Mouse (Mus musculus): ENCODE measurements at regions not wholly inside any gene's neighbourhood (a gene's known extent, or its start where the extent isn't known, plus 50 kb on each side); places are given as distances from the start of the nearest gene placed in this dataset.

DNA sequence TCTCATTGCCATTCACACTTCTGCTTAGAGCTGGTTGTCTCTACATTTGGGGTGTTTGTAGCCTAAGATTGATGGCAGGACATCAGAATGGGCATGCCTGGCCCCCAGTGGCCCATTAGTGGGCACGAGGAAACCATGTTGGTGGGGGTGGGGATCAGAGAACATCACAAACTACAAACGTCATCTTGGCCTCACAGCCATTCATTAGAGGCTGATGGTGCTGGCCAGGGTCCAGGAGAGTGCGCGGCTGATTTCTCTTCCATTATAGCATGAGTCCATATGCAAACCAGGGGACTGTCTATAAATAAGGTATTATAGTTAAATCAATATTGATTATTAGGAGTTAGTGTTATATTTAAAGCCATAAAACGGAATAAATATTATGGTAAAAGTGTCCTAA is 67.9 kb downstream of the 3100002H09Rik start:
- H3K36me3 ChIP-seq (ENCODE audit: insufficient read depth, low read length): no peaks in the 10 kb centered on the region

DNA sequence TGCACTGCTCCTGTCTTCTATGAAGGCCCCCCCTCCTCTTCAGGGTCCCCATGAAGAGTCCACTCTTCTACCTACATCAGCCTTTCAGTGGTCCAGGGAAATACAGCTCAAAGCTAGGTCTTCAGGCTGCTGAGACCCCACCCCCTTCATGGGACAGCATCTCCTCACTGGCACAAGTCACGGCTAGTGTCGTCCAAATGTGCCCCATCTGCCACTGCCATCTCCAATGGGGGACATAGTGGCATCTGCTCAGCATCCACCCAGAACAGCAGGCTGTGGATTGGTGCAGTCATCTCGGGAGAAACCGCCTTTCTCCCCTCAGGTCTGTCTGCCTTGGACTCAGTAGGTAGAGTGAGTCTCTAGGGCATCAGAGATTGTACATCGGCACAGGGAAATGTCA is 72.1 kb downstream of the 3100002H09Rik start:
- no peak for ATAC-seq
- Histone ChIP-seq H3K36me3 (ENCODE audit: insufficient read depth, low read length) (no peaks in the 10 kb centered on the region), H3K27ac (ENCODE audit: low read length) (no peak overlapping the region), H3K4me2 (replicated peaks; ENCODE audit: low read depth, low read length) (no peak overlapping the region), H3K4me3 (ENCODE audit: low read depth, low read length) (no peak overlapping the region), H3K9ac (replicated peaks; ENCODE audit: low read depth) (no peak overlapping the region), H3K9me3 (ENCODE audit: low read length) (no peaks in the 10 kb centered on the region), H3K4me1 (ENCODE audit: insufficient read depth, low read depth, low read length) (no peaks in the 10 kb centered on the region), H3K27me3 (replicated peaks; ENCODE audit: insufficient read depth, low read length) (no peaks in the 10 kb centered on the region)
- DNase-seq (ENCODE audit: low spot score): no peak
- 84% methylated on average over 5 of the region's 5 CpGs for WGBS
- no peak for TF ChIP-seq EP300 (IDR thresholded peaks at IDR 0.05)
- TF ChIP-seq CTCF (IDR thresholded peaks at IDR 0.05): no peak

More for the DNA sequence above, 67.9 kb downstream of the 3100002H09Rik start:
- TF ChIP-seq EP300 (IDR thresholded peaks at IDR 0.05): no peak
- Histone ChIP-seq H3K4me3 (ENCODE audit: low read depth, low read length) (no peak overlapping the region), H3K9ac (replicated peaks; ENCODE audit: low read depth) (no peak overlapping the region), H3K27ac (ENCODE audit: low read length) (no peak overlapping the region), H3K27me3 (replicated peaks; ENCODE audit: insufficient read depth, low read length) (no peaks in the 10 kb centered on the region), H3K4me1 (ENCODE audit: insufficient read depth, low read depth, low read length) (no peaks in the 10 kb centered on the region), H3K4me2 (replicated peaks; ENCODE audit: low read depth, low read length) (no peak overlapping the region), H3K9me3 (ENCODE audit: low read length) (no peaks in the 10 kb centered on the region)
- 64% methylated on average over 5 of the region's 5 CpGs for WGBS
- DNase-seq (ENCODE audit: low spot score): no peak
- ATAC-seq: no peak

DNA sequence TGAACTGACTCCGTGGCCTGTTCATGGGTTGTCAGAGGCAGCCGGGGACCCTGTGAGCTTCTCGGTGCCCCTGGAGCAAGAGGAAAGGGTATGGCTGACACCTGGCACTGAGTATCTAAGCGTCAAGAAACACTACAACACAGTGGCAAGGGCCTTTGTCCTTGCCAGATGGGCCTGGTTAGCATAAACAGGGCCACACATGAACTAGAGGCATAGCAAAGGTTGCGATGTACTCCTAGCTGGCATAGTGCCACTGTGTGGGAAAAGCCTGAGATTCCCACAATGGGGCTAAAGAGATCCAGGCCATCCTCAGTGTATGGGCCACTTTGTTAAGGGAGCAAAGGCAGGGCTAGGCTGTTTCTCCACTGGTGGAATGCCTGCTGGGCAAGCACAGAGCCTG is 72.9 kb downstream of the 3100002H09Rik start:
- Histone ChIP-seq H3K4me1 (ENCODE audit: insufficient read depth, low read depth, low read length) (no peaks in the 10 kb centered on the region), H3K27me3 (replicated peaks; ENCODE audit: insufficient read depth, low read length) (no peaks in the 10 kb centered on the region), H3K27ac (ENCODE audit: low read length) (no peak overlapping the region), H3K4me2 (replicated peaks; ENCODE audit: low read depth, low read length) (no peak overlapping the region), H3K9ac (replicated peaks; ENCODE audit: low read depth) (no peak overlapping the region), H3K9me3 (ENCODE audit: low read length) (no peaks in the 10 kb centered on the region), H3K36me3 (ENCODE audit: insufficient read depth, low read length) (no peaks in the 10 kb centered on the region), H3K4me3 (ENCODE audit: low read depth, low read length) (no peak overlapping the region)
- DNase-seq (ENCODE audit: low spot score) (no peak), ATAC-seq (no peak)
- no peak for TF ChIP-seq EP300 (IDR thresholded peaks at IDR 0.05)
- TF ChIP-seq CTCF (IDR thresholded peaks at IDR 0.05): no peak
- 66% methylated on average over 5 of the region's 5 CpGs for WGBS

DNA sequence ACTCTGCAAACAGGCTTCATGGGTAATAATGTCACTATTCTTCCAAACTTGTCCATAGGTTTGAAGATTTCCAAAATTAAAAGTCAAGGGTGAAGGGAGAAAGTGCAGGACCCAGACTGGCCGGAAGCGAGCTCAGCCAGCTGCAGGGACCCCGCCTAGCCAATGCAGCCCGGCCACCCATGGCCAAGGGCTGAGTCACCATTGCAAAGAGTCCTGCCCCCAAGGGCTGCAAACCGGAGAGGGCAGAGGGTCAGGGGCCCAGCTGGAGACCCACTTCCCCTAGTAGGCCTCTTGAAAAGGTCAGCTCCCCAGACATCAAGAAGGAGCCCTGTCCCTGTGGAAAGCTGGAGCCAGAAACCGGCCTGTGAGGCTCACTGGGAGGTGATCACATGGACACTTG is 77.0 kb downstream of the 3100002H09Rik start:
- TF ChIP-seq EP300 (IDR thresholded peaks at IDR 0.05): no peak
- TF ChIP-seq CTCF (IDR thresholded peaks at IDR 0.05): no peak
- DNase-seq (ENCODE audit: low spot score): no peak
- Histone ChIP-seq H3K27me3 (replicated peaks; ENCODE audit: insufficient read depth, low read length) (no peaks in the 10 kb centered on the region), H3K9me3 (ENCODE audit: low read length) (no peaks in the 10 kb centered on the region), H3K9ac (replicated peaks; ENCODE audit: low read depth) (no peak overlapping the region), H3K4me1 (ENCODE audit: insufficient read depth, low read depth, low read length) (no peaks in the 10 kb centered on the region), H3K27ac (ENCODE audit: low read length) (no peak overlapping the region), H3K4me2 (replicated peaks; ENCODE audit: low read depth, low read length) (no peak overlapping the region), H3K4me3 (ENCODE audit: low read depth, low read length) (no peak overlapping the region), H3K36me3 (ENCODE audit: insufficient read depth, low read length) (no peaks in the 10 kb centered on the region)
- no peak for ATAC-seq
- WGBS: 47% methylated on average over 6 of the region's 6 CpGs

DNA sequence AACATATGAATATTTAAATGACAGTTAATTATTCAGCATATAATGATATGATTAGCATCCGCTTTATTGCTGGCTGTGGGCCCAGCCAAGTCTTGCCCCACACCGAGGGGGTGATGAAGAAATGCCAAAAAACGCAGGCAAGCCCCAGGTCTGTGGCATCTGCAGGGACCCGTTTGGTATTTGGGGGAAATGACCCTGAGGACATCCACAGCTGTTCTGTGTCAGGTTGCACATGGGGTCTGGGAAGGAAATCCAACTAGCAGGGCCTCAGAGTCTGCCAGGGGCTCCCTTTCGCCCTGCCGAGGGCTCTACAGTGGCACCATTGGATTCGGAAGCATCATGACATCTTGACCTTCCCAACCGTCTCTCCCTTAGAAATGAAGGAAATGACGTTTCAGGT is 80.0 kb downstream of the 3100002H09Rik start:
- H3K4me3 ChIP-seq (ENCODE audit: low read depth, low read length): no peak overlapping the region
- TF ChIP-seq CTCF (IDR thresholded peaks at IDR 0.05) (no peak), EP300 (IDR thresholded peaks at IDR 0.05) (no peak)
- H3K36me3 ChIP-seq (ENCODE audit: insufficient read depth, low read length): no peaks in the 10 kb centered on the region
- H3K9me3 ChIP-seq (ENCODE audit: low read length): no peaks in the 10 kb centered on the region
- H3K4me1 ChIP-seq (ENCODE audit: insufficient read depth, low read depth, low read length): no peaks in the 10 kb centered on the region
- H3K27ac ChIP-seq (ENCODE audit: low read length): no peak overlapping the region
- DNase-seq (ENCODE audit: low spot score) (no peak), ATAC-seq (no peak)
- no peaks in the 10 kb centered on the region for H3K27me3 ChIP-seq (replicated peaks; ENCODE audit: insufficient read depth, low read length)
- 63% methylated on average over 9 of the region's 9 CpGs for WGBS
- H3K9ac ChIP-seq (replicated peaks; ENCODE audit: low read depth): no peak overlapping the region
- no peak overlapping the region for H3K4me2 ChIP-seq (replicated peaks; ENCODE audit: low read depth, low read length)

DNA sequence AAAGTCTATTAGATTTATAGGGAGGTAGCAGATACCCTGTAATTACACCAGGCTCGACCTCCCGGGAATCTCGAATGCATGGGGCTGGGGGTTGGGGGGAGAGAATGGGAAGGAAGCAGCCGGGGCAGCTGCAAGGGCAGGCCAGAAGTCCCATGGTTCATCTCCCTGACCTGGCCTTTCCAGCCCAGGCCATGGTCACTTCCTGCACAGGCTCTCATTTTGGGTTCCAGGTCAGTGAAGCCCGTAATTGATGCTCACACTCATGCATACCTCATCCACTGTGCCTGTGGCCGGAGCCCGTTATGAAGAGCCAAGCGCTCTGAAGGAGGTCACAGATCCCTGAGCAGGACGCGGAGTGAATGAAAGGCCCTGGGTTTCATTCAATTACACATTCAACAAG is 83.8 kb downstream of the 3100002H09Rik start:
- H3K27ac ChIP-seq (ENCODE audit: low read length): no peak overlapping the region
- WGBS: 45% methylated on average over 10 of the region's 10 CpGs
- H3K36me3 ChIP-seq (ENCODE audit: insufficient read depth, low read length): no peaks in the 10 kb centered on the region
- H3K4me2 ChIP-seq (replicated peaks; ENCODE audit: low read depth, low read length): no peak overlapping the region
- no peak for DNase-seq (ENCODE audit: low spot score)
- H3K27me3 ChIP-seq (replicated peaks; ENCODE audit: insufficient read depth, low read length): no peaks in the 10 kb centered on the region
- H3K9me3 ChIP-seq (ENCODE audit: low read length): no peaks in the 10 kb centered on the region
- no peaks in the 10 kb centered on the region for H3K4me1 ChIP-seq (ENCODE audit: insufficient read depth, low read depth, low read length)
- TF ChIP-seq CTCF (IDR thresholded peaks at IDR 0.05) (no peak), EP300 (IDR thresholded peaks at IDR 0.05) (no peak)
- no peak for ATAC-seq
- H3K9ac ChIP-seq (replicated peaks; ENCODE audit: low read depth): no peak overlapping the region
- no peak overlapping the region for H3K4me3 ChIP-seq (ENCODE audit: low read depth, low read length)

DNA sequence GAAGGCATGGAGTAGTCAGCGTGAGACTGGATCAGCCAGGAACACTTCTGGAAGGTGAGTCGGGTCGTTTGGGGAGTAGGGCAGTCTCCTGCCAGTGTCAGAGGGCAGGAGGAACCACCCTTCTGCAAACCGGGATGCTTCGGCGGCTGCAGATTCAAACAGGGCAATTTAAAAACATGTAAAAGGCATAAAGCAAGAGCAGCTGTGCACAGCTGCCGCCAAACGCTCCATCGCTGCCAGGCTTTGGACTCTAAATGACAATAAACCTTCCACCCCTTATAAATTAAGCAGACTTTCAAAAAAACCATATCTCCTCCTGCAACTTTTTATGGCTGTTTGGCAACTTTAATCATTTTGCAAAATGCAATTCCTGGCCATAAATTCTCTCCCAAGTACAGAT is 84.2 kb downstream of the 3100002H09Rik start:
- Histone ChIP-seq H3K27ac (ENCODE audit: low read length) (no peak overlapping the region), H3K9ac (replicated peaks; ENCODE audit: low read depth) (no peak overlapping the region), H3K27me3 (replicated peaks; ENCODE audit: insufficient read depth, low read length) (no peaks in the 10 kb centered on the region), H3K4me2 (replicated peaks; ENCODE audit: low read depth, low read length) (no peak overlapping the region), H3K36me3 (ENCODE audit: insufficient read depth, low read length) (no peaks in the 10 kb centered on the region), H3K9me3 (ENCODE audit: low read length) (no peaks in the 10 kb centered on the region), H3K4me1 (ENCODE audit: insufficient read depth, low read depth, low read length) (no peaks in the 10 kb centered on the region), H3K4me3 (ENCODE audit: low read depth, low read length) (no peak overlapping the region)
- ATAC-seq (no peak), DNase-seq (ENCODE audit: low spot score) (peak; percentile 45)
- no peak for TF ChIP-seq CTCF (IDR thresholded peaks at IDR 0.05)
- WGBS: 41% methylated on average over 9 of the region's 9 CpGs

All from lung, postnatal 0 days (tissue).